Mouse (Mus musculus) intestine, embryonic 15.5 days (tissue): ENCODE data around the gene Ism1. TPM values are rescaled to one million over a fixed set of nuclear protein-coding genes. Genes with fewer than 3 reads are reported as not detected.

Experiments used
- ATAC-seq: fragments of 200-750 bp; cut with Nextera tagmentation; 2 replicates; pipeline ENCODE4 v1.8.0; 2017; ENCODE audit warnings: moderate TSS enrichment, moderate library complexity
- H3K27ac ChIP-seq: fragments of 300-500 bp; sonication (generic); 2 replicates; pipeline ENCODE4 v1.5.1; 2015; ENCODE audit warnings: mild to moderate bottlenecking, inconsistent platforms
- H3K27me3 ChIP-seq: fragments of 300-500 bp; sonication (generic); replicated peaks from 2 replicates; pipeline ENCODE4 v1.6.1; 2015; ENCODE audit warnings: inconsistent platforms
- H3K36me3 ChIP-seq: fragments of 300-500 bp; sonication (generic); 2 replicates; pipeline ENCODE4 v1.6.1; 2015; ENCODE audit warnings: inconsistent platforms
- H3K4me1 ChIP-seq: fragments of 300-500 bp; sonication (generic); replicated peaks from 2 replicates; pipeline ENCODE4 v1.6.1; 2015; ENCODE audit warnings: inconsistent platforms
- H3K4me2 ChIP-seq: fragments of 300-500 bp; sonication (generic); replicated peaks from 2 replicates; pipeline ENCODE4 v1.6.1; 2015; ENCODE audit warnings: mild to moderate bottlenecking, inconsistent platforms
- H3K4me3 ChIP-seq: fragments of 300-500 bp; sonication (generic); replicated peaks from 2 replicates; pipeline ENCODE4 v1.5.1; 2015; ENCODE audit warnings: inconsistent platforms
- H3K9ac ChIP-seq: fragments of 300-500 bp; sonication (generic); 2 replicates; pipeline ENCODE4 v1.6.1; 2015; ENCODE audit warnings: inconsistent platforms
- H3K9me3 ChIP-seq: fragments of 300-500 bp; sonication (generic); 2 replicates; pipeline ENCODE4 v1.6.1; 2016; ENCODE audit warnings: inconsistent platforms
- WGBS: fragments of 180-500 bp; shearing (Covaris S2); methylation state at CpG from one replicate; pipeline ENCODE4 v1.1.7; 2015; 5-methylcytosine and 5-hydroxymethylcytosine counted together
- polyA plus RNA-seq: library from polyadenylated mRNA; unstranded; fragments of >200 nt; fragmentation: Nextera tagmentation; extraction: Ambion mirVana; gene quantifications from 2 replicates; pipeline ENCODE4 v1.2.1, GENCODE M21; 2015

The Ism1 gene
- polyA plus RNA-seq, result 0.54 TPM in 2 replicates

DNA sequence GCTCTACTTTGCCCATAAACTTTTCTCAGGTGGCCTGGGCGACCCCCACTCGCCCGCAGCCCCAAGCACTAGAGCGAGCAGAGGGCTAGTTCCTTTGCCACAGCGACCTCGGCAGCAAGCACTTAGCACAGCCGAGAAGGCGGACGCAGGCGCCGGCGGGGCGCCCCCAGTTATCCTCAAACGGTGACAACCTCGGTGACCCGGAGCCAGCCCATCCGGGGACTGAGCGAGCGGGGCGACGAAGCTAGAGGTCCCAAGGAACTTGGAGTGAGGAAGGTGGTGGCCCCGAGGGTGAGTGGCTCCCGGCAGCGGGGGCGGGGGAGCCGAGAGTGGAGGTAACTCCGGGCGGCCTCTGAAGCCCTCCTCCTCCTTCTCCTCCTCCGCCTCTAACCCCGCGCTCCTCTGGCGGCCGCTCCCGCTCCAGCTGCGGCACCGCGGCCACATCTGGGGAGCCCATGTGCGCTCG lies at the start of gene Ism1:
Gene Ism1 (plus strand): TSS at position 370 of the 466 bp plus-strand sequence.
- WGBS, result 0% methylated on average over 34 of the region's 39 CpGs
- Histone ChIP-seq H3K27ac (peak within 1 kb of the TSS; percentile 75), H3K4me1 (peaks cover 8% of the 10 kb centered on the region; the same call in 1 of the 2 replicates), H3K36me3 (no peaks in the 10 kb centered on the region), H3K9ac (peak within 1 kb of the TSS; percentile 73), H3K9me3 (no peaks in the 10 kb centered on the region), H3K4me3 (peak within 1 kb of the TSS; percentile 95), H3K4me2 (peak within 1 kb of the TSS; percentile 99), H3K27me3 (peaks cover 13% of the 10 kb centered on the region)
- ATAC-seq, result peak; percentile 79

GRCm38 (mm10) chr2:139628731-139629130 lies 49.2 kb upstream of the Ism1 start:
- Histone ChIP-seq H3K4me1 (no peaks in the 10 kb centered on the region), H3K27ac (no peak overlapping the region), H3K36me3 (no peaks in the 10 kb centered on the region), H3K9me3 (no peaks in the 10 kb centered on the region), H3K27me3 (no peaks in the 10 kb centered on the region), H3K9ac (no peak overlapping the region), H3K4me3 (no peak overlapping the region), H3K4me2 (no peak overlapping the region)
- ATAC-seq, result no peak
- 70% methylated on average over 4 of the region's 4 CpGs for WGBS

GRCm38 (mm10) chr2:139629653-139630052 lies 48.3 kb upstream of the Ism1 start:
- H3K9me3 ChIP-seq, result no peaks in the 10 kb centered on the region
- no peak overlapping the region for H3K9ac ChIP-seq
- H3K27ac ChIP-seq, result no peak overlapping the region
- no peak for ATAC-seq
- no peak overlapping the region for H3K4me2 ChIP-seq
- no peaks in the 10 kb centered on the region for H3K36me3 ChIP-seq
- H3K27me3 ChIP-seq, result no peaks in the 10 kb centered on the region
- H3K4me1 ChIP-seq, result no peaks in the 10 kb centered on the region
- WGBS, result 86% methylated on average over 3 of the region's 3 CpGs
- H3K4me3 ChIP-seq, result no peak overlapping the region

- ATAC-seq, result no peak
These were observed 43.5 kb upstream of the Ism1 start for GRCm38 (mm10) chr2:139634506-139634905.

DNA sequence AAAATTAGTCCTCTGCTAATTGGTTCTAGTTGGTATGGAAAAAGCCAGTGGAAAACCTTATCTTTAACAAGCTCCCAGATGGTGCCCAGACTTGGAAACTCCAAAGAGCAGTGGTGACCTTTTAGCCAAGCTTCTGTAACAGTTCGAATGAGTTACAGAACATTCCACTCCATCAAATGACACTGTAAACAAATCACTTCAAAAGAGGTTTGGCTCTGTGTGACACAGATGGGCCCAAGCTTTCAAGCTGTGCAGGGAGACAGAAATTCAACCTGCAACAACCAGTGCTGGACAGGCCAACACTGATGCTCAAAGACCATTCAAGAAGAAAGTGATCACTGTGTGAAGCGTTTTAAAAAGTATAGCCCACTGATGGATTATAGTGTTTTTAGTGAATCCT lies 40.1 kb upstream of the Ism1 start:
- Histone ChIP-seq H3K27ac (no peak overlapping the region), H3K9ac (no peak overlapping the region), H3K9me3 (no peaks in the 10 kb centered on the region), H3K27me3 (no peaks in the 10 kb centered on the region), H3K4me2 (no peak overlapping the region), H3K4me3 (no peak overlapping the region), H3K36me3 (no peaks in the 10 kb centered on the region), H3K4me1 (no peaks in the 10 kb centered on the region)
- no peak for ATAC-seq
- WGBS, result 19% methylated on average over 2 of the region's 2 CpGs

More at GRCm38 (mm10) chr2:139634506-139634905, 43.5 kb upstream of the Ism1 start:
- H3K4me2 ChIP-seq, result no peak overlapping the region
- no peak overlapping the region for H3K27ac ChIP-seq
- no peak overlapping the region for H3K9ac ChIP-seq
- H3K36me3 ChIP-seq, result no peaks in the 10 kb centered on the region
- H3K27me3 ChIP-seq, result no peaks in the 10 kb centered on the region
- WGBS, result 49% methylated on average over 4 of the region's 4 CpGs
- H3K4me3 ChIP-seq, result no peak overlapping the region
- no peaks in the 10 kb centered on the region for H3K9me3 ChIP-seq
- no peaks in the 10 kb centered on the region for H3K4me1 ChIP-seq

GRCm38 (mm10) chr2:139641757-139642385 lies 36.1 kb upstream of the Ism1 start:
- no peak overlapping the region for H3K27ac ChIP-seq
- no peak overlapping the region for H3K4me2 ChIP-seq
- H3K4me3 ChIP-seq, result no peak overlapping the region
- 39% methylated on average over 7 of the region's 7 CpGs for whole genome bisulfite sequencing
- no peaks in the 10 kb centered on the region for H3K4me1 ChIP-seq
- 0 out of 2 replicates have a peak, but pooled peaks have one; percentile 17 for ATAC-seq
- no peaks in the 10 kb centered on the region for H3K36me3 ChIP-seq
- H3K27me3 ChIP-seq, result no peaks in the 10 kb centered on the region
- no peak overlapping the region for H3K9ac ChIP-seq
- no peaks in the 10 kb centered on the region for H3K9me3 ChIP-seq

DNA sequence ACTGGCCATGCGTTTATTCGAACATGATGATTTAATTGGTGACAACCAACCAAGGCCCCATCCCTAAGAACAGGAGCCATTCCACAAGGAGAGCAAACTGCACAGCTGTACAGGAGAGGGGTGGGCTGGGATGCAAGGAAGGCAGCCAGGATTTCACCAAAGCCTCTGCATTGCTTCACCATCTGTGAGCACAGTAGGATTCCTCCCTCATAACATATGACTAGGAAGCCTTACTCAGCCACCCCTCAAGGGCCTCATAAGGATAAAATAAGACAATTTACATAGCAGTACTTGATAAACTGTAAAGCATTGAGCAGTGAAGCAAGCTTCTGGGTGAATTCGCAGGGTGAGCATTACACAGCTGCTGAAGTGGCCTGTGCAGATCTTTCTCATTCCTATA lies 28.5 kb upstream of the Ism1 start:
- no peaks in the 10 kb centered on the region for H3K4me1 ChIP-seq
- 65% methylated on average over 3 of the region's 3 CpGs for WGBS
- no peak overlapping the region for H3K4me2 ChIP-seq
- H3K9me3 ChIP-seq, result no peaks in the 10 kb centered on the region
- H3K4me3 ChIP-seq, result no peak overlapping the region
- no peaks in the 10 kb centered on the region for H3K27me3 ChIP-seq
- ATAC-seq, result no peak
- H3K36me3 ChIP-seq, result no peaks in the 10 kb centered on the region
- H3K9ac ChIP-seq, result no peak overlapping the region
- H3K27ac ChIP-seq, result no peak overlapping the region

- Histone ChIP-seq H3K27me3 (no peaks in the 10 kb centered on the region), H3K4me3 (no peak overlapping the region), H3K4me1 (no peaks in the 10 kb centered on the region), H3K9me3 (no peaks in the 10 kb centered on the region), H3K27ac (no peak overlapping the region), H3K36me3 (no peaks in the 10 kb centered on the region), H3K9ac (no peak overlapping the region), H3K4me2 (no peak overlapping the region)
- WGBS, result 20% methylated on average over 4 of the region's 4 CpGs
- no peak for ATAC-seq
These were observed 21.2 kb upstream of the Ism1 start for GRCm38 (mm10) chr2:139656750-139657149.

DNA sequence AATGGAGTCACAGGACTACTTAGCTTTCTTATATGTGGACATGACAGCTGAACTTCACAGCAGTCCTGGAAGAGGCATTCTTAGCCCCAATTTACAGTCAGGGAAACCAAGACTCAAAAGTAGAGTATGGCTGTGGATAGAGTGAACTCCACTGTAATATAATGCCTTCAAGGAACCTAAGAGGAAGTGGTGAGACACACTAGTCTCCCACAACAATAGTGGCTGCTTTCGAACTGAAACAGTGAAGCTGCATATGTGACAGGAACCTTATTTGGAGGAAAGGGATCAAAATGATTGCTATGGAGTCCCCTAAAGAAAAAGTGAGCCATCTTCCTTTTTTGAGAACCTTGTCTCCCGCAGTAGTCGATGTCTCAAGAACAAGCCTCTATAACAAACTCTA lies 6.1 kb upstream of the Ism1 start:
- Histone ChIP-seq H3K27ac (no peak overlapping the region), H3K36me3 (no peaks in the 10 kb centered on the region), H3K9me3 (no peaks in the 10 kb centered on the region), H3K27me3 (peaks cover 3% of the 10 kb centered on the region; the same call in 1 of the 2 replicates), H3K4me1 (0 out of 2 replicates have a peak, but pooled peaks cover under 1% of the 10 kb centered on the region), H3K9ac (no peak overlapping the region), H3K4me2 (no peak overlapping the region), H3K4me3 (no peak overlapping the region)
- no peak for ATAC-seq
- 88% methylated on average over 3 of the region's 3 CpGs for WGBS

GRCm38 (mm10) chr2:139672371-139672770 lies 5.6 kb upstream of the Ism1 start:
- H3K9me3 ChIP-seq, result no peaks in the 10 kb centered on the region
- no peak overlapping the region for H3K4me3 ChIP-seq
- H3K36me3 ChIP-seq, result no peaks in the 10 kb centered on the region
- peaks cover 8% of the 10 kb centered on the region for H3K27me3 ChIP-seq
- H3K4me2 ChIP-seq, result no peak overlapping the region
- no peak overlapping the region for H3K9ac ChIP-seq
- WGBS, result 61% methylated on average over 2 of the region's 2 CpGs
- peaks cover 6% of the 10 kb centered on the region; the same call in 1 of the 2 replicates for H3K4me1 ChIP-seq
- no peak overlapping the region for H3K27ac ChIP-seq
- ATAC-seq, result no peak

GRCm38 (mm10) chr2:139677065-139677762 lies 764 bp upstream of the Ism1 start:
- WGBS, result under 1% methylated on average over 52 of the region's 52 CpGs
- Histone ChIP-seq H3K27ac (0 out of 2 replicates have a peak overlapping the region, but pooled peaks have one; percentile 75), H3K36me3 (no peaks in the 10 kb centered on the region), H3K4me3 (peak overlapping the region; percentile 95), H3K4me2 (peak overlapping the region; percentile 99), H3K9ac (peak overlapping the region; percentile 73), H3K9me3 (no peaks in the 10 kb centered on the region), H3K4me1 (peaks cover 8% of the 10 kb centered on the region; the same call in 1 of the 2 replicates), H3K27me3 (peaks cover 13% of the 10 kb centered on the region)
- ATAC-seq, result peak; percentile 70

DNA sequence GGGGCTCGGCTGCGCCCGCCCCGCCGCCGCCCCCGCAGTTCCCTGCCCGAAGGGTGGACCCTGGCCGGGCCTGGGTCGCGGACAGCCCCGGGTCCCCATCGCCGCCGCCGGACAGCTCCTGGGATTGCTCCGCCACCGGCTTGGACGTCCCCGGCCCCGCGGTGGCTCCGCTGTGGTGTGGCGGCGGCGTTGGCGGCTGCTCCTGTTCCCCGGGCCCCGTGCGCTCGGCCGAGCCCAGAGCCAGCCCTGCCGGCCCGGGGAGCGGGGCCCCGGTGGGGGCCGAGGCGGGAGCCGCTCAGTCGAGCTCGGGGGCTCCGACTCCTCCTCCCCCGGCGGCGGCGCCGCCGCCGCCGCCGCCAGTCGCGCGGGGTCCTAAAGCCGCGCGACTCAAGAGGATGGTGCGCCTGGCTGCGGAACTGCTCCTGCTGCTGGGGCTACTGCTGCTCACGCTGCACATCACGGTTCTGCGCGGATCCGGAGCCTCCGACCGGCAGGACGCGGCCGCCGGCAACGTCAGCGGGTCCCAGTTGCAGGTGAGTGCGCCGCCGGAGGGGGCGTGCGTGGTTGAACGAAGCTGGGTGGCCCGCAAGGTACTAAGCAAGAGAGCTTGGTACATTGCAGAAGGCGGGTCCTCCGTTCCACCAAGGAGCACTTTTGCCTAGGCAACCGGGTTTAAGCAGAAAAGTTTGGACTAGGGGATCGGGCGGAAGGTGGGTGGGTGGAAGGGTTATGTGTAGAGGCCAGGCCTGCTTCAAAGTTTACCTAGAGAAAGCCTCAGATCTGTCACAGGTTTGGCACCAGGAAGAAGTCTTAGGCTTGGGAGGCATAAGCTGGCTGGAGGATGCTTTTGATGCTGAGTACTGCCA lies 530 bp downstream of the Ism1 start:
- peaks cover 8% of the 10 kb centered on the region; the same call in 1 of the 2 replicates for H3K4me1 ChIP-seq
- H3K9me3 ChIP-seq, result no peaks in the 10 kb centered on the region
- peak overlapping the region; percentile 95 for H3K4me3 ChIP-seq
- peaks cover 13% of the 10 kb centered on the region for H3K27me3 ChIP-seq
- 1% methylated on average over 68 of the region's 84 CpGs for WGBS
- peak overlapping the region; percentile 99 for H3K4me2 ChIP-seq
- no peaks in the 10 kb centered on the region for H3K36me3 ChIP-seq
- peak overlapping the region; percentile 75 for H3K27ac ChIP-seq
- peak; percentile 90 for ATAC-seq
- H3K9ac ChIP-seq, result peak overlapping the region; percentile 73
